Mouse (Mus musculus) embryonic facial prominence, embryonic 14.5 days (tissue): ENCODE data around the gene Prkn. TPM values are rescaled to one million over a fixed set of nuclear protein-coding genes. Genes with fewer than 3 reads are reported as not detected.

Experiments
- ATAC-seq: fragments of 200-750 bp; cut with Nextera tagmentation; 2 replicates; pipeline ENCODE4 v1.8.0; 2017; ENCODE audit warnings: low read depth, moderate number of reproducible peaks, moderate TSS enrichment
- DNase-seq: peaks from one replicate; pipeline ENCODE4 v3.0.0-alpha.2; 2015; ENCODE audit warnings: low spot score
- H3K27ac ChIP-seq: fragments of 300-500 bp; sonication (generic); replicated peaks from 2 replicates; pipeline ENCODE4 v1.5.1; 2014; ENCODE audit warnings: low read depth, mild to moderate bottlenecking, low read length, moderate library complexity
- H3K27me3 ChIP-seq: fragments of 300-500 bp; sonication (generic); replicated peaks from 2 replicates; pipeline ENCODE4 v1.6.1; 2014; ENCODE audit warnings: low read length; ENCODE audit not compliant: control insufficient read depth, insufficient read depth
- H3K36me3 ChIP-seq: fragments of 300-500 bp; sonication (generic); 2 replicates; pipeline ENCODE4 v1.6.1; 2014; ENCODE audit warnings: low read length, mixed read lengths; ENCODE audit not compliant: control insufficient read depth, insufficient read depth
- H3K4me1 ChIP-seq: fragments of 300-500 bp; sonication (generic); 2 replicates; pipeline ENCODE4 v1.6.1; 2014; ENCODE audit warnings: antibody characterized with exemption, low read length; ENCODE audit not compliant: control insufficient read depth, insufficient read depth
- H3K4me2 ChIP-seq: fragments of 300-500 bp; sonication (generic); 2 replicates; pipeline ENCODE4 v1.6.1; 2014; ENCODE audit warnings: low read depth, mild to moderate bottlenecking, low read length, moderate library complexity, mixed read lengths
- H3K4me3 ChIP-seq: fragments of 300-500 bp; sonication (generic); 2 replicates; pipeline ENCODE4 v1.5.1; 2014; ENCODE audit warnings: low read depth, mild to moderate bottlenecking, low read length
- H3K9ac ChIP-seq: fragments of 300-500 bp; sonication (generic); 2 replicates; pipeline ENCODE4 v1.6.1; 2014; ENCODE audit warnings: low read depth, mild to moderate bottlenecking, low read length, moderate library complexity, mixed read lengths
- H3K9me3 ChIP-seq: fragments of 300-500 bp; sonication (generic); 2 replicates; pipeline ENCODE4 v1.6.1; 2016; ENCODE audit warnings: low read length; ENCODE audit not compliant: control insufficient read depth
- WGBS: fragments of 180-500 bp; shearing (Covaris S2); extraction: QIAGEN DNeasy Blood & Tissue Kit; methylation state at CpG from one replicate; pipeline ENCODE4 v1.1.7; 2014; 5-methylcytosine and 5-hydroxymethylcytosine counted together
- polyA plus RNA-seq: library from polyadenylated mRNA; unstranded; fragments of >200 nt; fragmentation: Nextera tagmentation; extraction: Ambion mirVana; gene quantifications from 2 replicates; pipeline ENCODE4 v1.2.1, GENCODE M21; 2014

The Prkn gene
- polyA plus RNA-seq, 1 experiment from 2014 or later = 2.9 TPM

DNA sequence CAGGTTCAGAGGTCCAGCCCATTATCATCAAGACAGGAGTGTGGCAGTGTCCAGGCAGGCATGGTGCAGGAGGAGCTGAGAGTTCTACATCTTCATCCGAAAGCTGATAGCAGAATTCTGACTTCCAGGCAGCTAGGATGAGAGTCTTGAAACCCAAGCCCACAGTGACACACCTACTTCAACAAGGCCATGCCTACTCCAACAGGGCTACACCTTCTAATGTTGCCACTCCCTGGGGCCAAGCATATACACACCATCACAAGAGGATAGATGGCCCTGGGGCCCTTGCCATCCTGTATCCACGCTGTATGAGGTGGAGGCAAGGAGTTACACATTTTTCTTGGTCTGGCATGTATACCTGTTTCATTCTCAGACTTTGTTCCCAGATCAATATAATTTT is 1197.4 kb downstream of the Prkn start:
- H3K27ac ChIP-seq = no peak overlapping the region
- no peaks in the 10 kb centered on the region for H3K36me3 ChIP-seq
- H3K27me3 ChIP-seq = no peaks in the 10 kb centered on the region
- no peaks in the 10 kb centered on the region for H3K9me3 ChIP-seq
- 83% methylated on average over 2 of the region's 2 CpGs for WGBS
- no peak for ATAC-seq
- no peak overlapping the region for H3K9ac ChIP-seq
- H3K4me1 ChIP-seq = no peaks in the 10 kb centered on the region
- no peak overlapping the region for H3K4me3 ChIP-seq
- DNase-seq = no peak
- no peak overlapping the region for H3K4me2 ChIP-seq

DNA sequence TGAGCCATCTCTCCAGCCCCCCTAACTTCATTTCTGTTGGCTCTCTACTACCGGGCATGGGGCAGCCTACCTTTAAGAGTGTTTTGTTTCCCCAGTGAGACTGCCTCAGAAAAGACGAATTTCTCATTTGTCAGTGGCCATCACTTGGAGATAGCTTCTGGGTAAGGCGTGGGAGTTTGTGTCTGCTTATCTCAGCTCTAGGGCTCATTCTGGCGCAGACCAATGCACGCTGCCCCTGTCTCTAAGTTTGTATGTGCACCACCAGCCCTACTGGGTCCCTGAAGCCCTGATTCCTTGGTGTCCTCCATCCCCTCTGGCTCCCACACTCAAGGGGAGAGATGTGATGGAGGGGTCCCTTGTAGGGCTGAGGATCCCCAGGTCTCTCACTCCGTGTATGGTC is 1198.3 kb downstream of the Prkn start:
- H3K4me1 ChIP-seq = no peaks in the 10 kb centered on the region
- no peaks in the 10 kb centered on the region for H3K36me3 ChIP-seq
- no peak overlapping the region for H3K4me2 ChIP-seq
- ATAC-seq = no peak
- H3K9me3 ChIP-seq = no peaks in the 10 kb centered on the region
- H3K4me3 ChIP-seq = no peak overlapping the region
- no peak for DNase-seq
- H3K27me3 ChIP-seq = no peaks in the 10 kb centered on the region
- H3K27ac ChIP-seq = no peak overlapping the region
- 70% methylated on average over 6 of the region's 6 CpGs for WGBS
- no peak overlapping the region for H3K9ac ChIP-seq

DNA sequence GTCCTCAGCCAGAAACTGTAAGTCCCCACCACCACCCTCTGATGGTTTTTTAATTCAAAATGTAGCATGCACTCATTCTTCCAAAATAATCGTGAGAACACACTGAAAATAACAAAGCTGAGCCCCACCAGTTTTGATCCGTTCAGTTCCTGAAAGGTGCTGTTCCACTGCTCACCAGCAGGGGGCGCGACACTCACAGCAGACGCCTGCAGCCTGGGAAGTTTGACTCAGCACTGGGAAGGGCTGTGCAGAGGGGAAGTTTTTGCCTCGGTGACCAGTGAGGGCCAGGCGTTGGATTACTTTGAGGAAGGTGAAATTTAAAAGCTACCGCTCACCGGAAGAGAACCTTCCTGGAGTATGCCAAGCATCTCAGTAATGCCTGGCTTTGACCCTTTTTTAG is 1199.0 kb downstream of the Prkn start:
- no peak overlapping the region for H3K9ac ChIP-seq
- H3K4me3 ChIP-seq = no peak overlapping the region
- no peak overlapping the region for H3K27ac ChIP-seq
- ATAC-seq = peak; percentile 75
- WGBS = 1% methylated on average over 9 of the region's 9 CpGs
- peak; percentile 89 for DNase-seq
- H3K27me3 ChIP-seq = no peaks in the 10 kb centered on the region
- H3K9me3 ChIP-seq = no peaks in the 10 kb centered on the region
- H3K36me3 ChIP-seq = no peaks in the 10 kb centered on the region
- H3K4me1 ChIP-seq = no peaks in the 10 kb centered on the region
- no peak overlapping the region for H3K4me2 ChIP-seq

DNA sequence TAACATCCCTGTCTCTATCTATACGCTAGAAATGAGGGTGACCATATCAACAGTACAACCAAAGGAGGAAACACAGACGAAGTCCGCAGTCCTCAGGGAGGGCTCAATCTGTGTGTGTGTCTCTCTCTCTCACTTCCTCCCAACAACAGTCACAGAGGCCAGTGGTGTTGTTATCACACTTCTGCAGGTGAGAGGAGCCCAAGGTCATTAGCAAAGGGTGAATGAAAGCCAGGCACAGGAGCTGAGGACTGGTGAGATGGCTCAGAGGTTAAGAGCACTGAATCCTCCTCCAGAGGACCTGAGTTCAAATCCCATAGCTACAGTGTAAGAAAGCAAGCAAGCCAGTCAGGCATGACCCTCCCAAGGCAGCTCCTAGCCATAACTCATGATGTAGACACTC is 1199.7 kb downstream of the Prkn start:
- no peak overlapping the region for H3K27ac ChIP-seq
- DNase-seq (no peak), ATAC-seq (no peak)
- 72% methylated on average over 3 of the region's 3 CpGs for WGBS
- H3K4me2 ChIP-seq = no peak overlapping the region
- no peaks in the 10 kb centered on the region for H3K9me3 ChIP-seq
- no peak overlapping the region for H3K9ac ChIP-seq
- H3K27me3 ChIP-seq = no peaks in the 10 kb centered on the region
- peaks cover 5% of the 10 kb centered on the region for H3K4me1 ChIP-seq
- no peaks in the 10 kb centered on the region for H3K36me3 ChIP-seq
- no peak overlapping the region for H3K4me3 ChIP-seq

DNA sequence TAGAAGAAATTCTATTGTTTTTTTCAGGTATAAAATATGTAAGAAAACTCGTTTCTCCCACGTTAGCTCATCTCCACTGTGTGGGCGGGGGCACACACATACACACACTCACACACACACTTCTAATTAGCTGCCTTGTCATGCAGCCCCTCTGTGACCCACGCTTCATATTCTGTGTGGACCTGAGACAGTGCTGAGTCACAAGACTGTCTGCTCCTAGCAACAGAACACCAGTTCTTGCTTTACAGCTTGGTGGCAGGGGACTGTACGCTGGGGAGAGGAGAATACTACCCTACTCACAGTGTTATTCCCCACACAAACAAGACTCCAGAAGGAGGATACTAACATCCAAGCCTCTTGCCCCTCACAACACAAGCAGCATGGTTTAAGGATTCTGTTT is 1200.4 kb downstream of the Prkn start:
- DNase-seq = no peak

DNA sequence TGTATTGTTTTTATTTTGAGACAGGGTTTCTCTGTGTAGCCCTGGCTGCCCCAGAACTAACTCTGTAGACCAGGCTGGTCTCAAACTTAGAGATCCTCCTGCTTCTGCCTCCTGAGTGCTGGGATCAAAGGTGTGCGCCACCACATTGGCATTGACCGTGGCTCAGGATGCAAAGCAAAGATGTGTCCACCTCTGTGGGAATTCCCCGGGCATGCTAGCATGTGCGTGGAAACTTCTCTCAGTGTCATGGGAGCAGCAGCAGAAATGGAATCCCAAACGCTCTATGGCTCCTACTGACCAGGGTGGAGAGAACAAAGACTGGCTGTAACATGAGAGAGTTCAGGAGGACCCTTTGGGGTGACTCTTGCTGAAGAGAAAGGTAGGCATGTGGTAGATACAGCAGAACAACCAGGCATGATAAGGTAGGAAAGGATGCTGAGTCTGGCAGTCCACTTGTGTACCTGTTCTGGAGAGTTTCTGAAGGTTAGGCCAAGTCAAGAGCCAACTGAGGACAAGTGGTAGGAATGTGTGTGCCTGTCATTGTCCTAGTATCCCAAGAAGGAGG is 1201.0 kb downstream of the Prkn start:
- Histone ChIP-seq H3K36me3 (no peaks in the 10 kb centered on the region), H3K4me3 (no peak overlapping the region), H3K4me1 (peaks cover 7% of the 10 kb centered on the region), H3K27ac (no peak overlapping the region), H3K4me2 (no peak overlapping the region), H3K9me3 (no peaks in the 10 kb centered on the region), H3K9ac (no peak overlapping the region), H3K27me3 (no peaks in the 10 kb centered on the region)
- ATAC-seq (no peak), DNase-seq (no peak)
- 86% methylated on average over 5 of the region's 5 CpGs for WGBS

More for the DNA sequence above, 1200.4 kb downstream of the Prkn start:
- Histone ChIP-seq H3K4me3 (no peak overlapping the region), H3K27ac (no peak overlapping the region), H3K4me1 (peaks cover 7% of the 10 kb centered on the region), H3K36me3 (no peaks in the 10 kb centered on the region), H3K9me3 (no peaks in the 10 kb centered on the region), H3K9ac (no peak overlapping the region), H3K27me3 (no peaks in the 10 kb centered on the region), H3K4me2 (no peak overlapping the region)
- WGBS = 78% methylated on average over 5 of the region's 5 CpGs
- ATAC-seq = no peak

DNA sequence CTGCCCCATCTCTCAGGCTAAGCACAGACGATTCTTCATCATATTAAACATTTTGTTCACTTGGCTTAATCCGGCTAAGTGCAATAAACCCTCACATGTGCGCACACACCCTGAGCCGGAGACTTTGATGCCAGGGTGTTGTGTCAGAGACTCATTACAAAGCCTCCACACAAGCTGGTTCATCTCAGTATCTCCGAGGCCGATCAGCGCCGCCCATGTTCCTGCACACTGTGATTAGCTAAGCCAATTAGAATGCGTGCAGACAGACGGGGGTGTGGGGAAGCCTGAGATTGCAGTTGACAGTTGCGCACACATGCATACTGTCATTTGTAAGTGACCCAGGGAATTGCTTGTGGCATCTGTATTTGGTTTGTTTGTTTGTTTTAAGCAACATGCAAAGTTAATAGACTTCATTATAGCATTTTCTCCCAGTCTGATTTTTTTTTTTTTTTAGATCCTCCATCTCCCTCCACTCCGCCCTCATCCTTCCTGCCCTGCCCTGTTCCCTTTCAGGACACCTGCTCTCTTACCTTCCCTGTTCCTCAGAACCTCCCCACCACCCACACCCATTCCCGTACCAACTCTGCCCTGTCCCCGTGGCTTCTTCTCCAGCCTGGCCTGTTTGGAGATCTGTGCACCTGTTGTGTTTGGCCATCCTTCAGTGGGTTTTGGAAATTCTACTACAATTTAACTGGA is 1202.5 kb downstream of the Prkn start:
- H3K27me3 ChIP-seq = no peaks in the 10 kb centered on the region
- H3K4me1 ChIP-seq = peaks cover 7% of the 10 kb centered on the region
- H3K27ac ChIP-seq = no peak overlapping the region
- peak; percentile 68 for DNase-seq
- H3K9ac ChIP-seq = no peak overlapping the region
- no peak overlapping the region for H3K4me2 ChIP-seq
- H3K9me3 ChIP-seq = no peaks in the 10 kb centered on the region
- ATAC-seq = peak; percentile 38; the same call in 1 of the 2 replicates
- H3K36me3 ChIP-seq = no peaks in the 10 kb centered on the region
- no peak overlapping the region for H3K4me3 ChIP-seq
- WGBS = 50% methylated on average over 14 of the region's 14 CpGs

DNA sequence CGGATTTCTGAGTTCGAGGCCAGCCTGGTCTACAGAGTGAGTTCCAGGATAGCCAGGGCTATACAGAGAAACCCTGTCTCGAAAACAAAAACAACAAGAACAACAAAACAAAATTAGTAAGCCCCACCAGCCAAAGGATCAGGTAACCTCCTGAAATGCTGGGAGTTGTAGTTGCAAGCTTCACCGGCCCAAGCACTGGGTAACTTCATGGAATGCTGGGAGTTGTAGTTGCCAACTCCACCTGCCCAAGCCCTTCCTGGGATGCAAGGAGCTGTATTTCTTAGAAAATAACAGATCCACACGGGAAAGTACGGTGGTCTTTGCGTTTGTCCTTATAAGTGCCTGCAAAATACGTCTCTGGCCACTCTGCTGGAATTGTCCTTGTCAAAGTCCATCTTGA is 1204.0 kb downstream of the Prkn start:
- H3K4me2 ChIP-seq = no peak overlapping the region
- DNase-seq = no peak
- no peak overlapping the region for H3K27ac ChIP-seq
- H3K36me3 ChIP-seq = no peaks in the 10 kb centered on the region
- H3K4me1 ChIP-seq = peaks cover 7% of the 10 kb centered on the region
- no peaks in the 10 kb centered on the region for H3K27me3 ChIP-seq
- 53% methylated on average over 8 of the region's 8 CpGs for WGBS
- ATAC-seq = no peak
- H3K4me3 ChIP-seq = no peak overlapping the region; the same call in 1 of the 2 replicates
- no peaks in the 10 kb centered on the region for H3K9me3 ChIP-seq
- H3K9ac ChIP-seq = no peak overlapping the region

DNA sequence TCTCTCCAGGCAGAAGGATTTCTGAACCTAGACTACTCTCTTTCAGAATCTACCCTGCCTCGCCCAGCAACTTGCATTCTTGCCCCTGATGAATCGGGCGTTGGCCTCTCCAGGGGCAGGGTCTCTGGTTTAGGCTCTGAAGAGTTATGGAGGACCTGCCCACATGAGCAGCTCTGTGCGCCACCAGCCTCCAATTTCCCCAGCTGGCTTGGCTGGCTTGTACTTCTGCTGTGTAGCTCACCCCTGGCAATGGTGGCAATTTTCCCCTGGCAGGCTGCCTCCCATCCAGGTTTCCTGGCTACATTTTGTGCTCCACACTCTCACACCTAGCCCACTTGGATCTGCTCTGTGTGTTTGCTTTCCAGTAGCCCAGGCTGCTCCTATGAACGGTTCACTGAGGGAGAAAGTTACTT is 1205.7 kb downstream of the Prkn start:
- no peak overlapping the region; the same call in 1 of the 2 replicates for H3K27ac ChIP-seq
- 39% methylated on average over 5 of the region's 5 CpGs for WGBS

More for the DNA sequence above, 1205.7 kb downstream of the Prkn start:
- Histone ChIP-seq H3K4me1 (peaks cover 7% of the 10 kb centered on the region), H3K36me3 (no peaks in the 10 kb centered on the region), H3K9me3 (no peaks in the 10 kb centered on the region), H3K4me2 (no peak overlapping the region), H3K9ac (no peak overlapping the region), H3K4me3 (no peak overlapping the region), H3K27me3 (no peaks in the 10 kb centered on the region)
- peak; percentile 46 for ATAC-seq
- DNase-seq = peak; percentile 42
